Mouse (Mus musculus) gastrocnemius, postnatal 4 days (tissue): ENCODE data around the gene Dis3l2. TPM values are rescaled to one million over a fixed set of nuclear protein-coding genes. Genes with fewer than 3 reads are reported as not detected.

Experiments used
- DNase-seq, 2 experiments: peaks; one replicate each; pipeline ENCODE4 v3.0.0; 2021 to 2022; ENCODE audit warnings: low spot score in 2 of 2, mixed read lengths in 2 of 2
- long read RNA-seq, 2 experiments: library from polyadenylated mRNA; stranded (forward); transcript quantifications; one replicate each; pipeline ENCODE4 v2.0.0; 2021
- total RNA-seq, 2 experiments: library from RNA; stranded (reverse); gene quantifications; 2 replicates each; pipeline ENCODE4 v1.2.3; 2021

Gene Dis3l2
- total RNA-seq, result 10 to 100 TPM; 21.0 to 22.4 TPM
- long read RNA-seq, experiment 1, transcript Dis3l2-201 (21 exons, 3,085 nt), result major isoform, 5 of 18 reads
- long read RNA-seq, experiment 1, partial matches to known transcripts, result 7 of 18 reads
- long read RNA-seq, experiment 1, other reads (novel, unspliced or antisense), result 2 of 18 reads
- long read RNA-seq, experiment 2, transcript Dis3l2-202 (22 exons, 3,154 nt), result major isoform, 5 of 15 reads
- long read RNA-seq, experiment 2, transcript Dis3l2-201 (21 exons, 3,085 nt), result major isoform, 5 of 15 reads
- long read RNA-seq, experiment 2, partial matches to known transcripts, result 2 of 15 reads
- long read RNA-seq, experiment 2, other reads (novel, unspliced or antisense), result 3 of 15 reads

GRCm38 (mm10) chr1:86703300-86703964 lies at the start of gene Dis3l2:
Dis3l2 (plus strand) TSS chr1:86703808.
- peak; percentile 79 to 87 for DNase-seq

GRCm38 (mm10) chr1:86657071-86657470 lies 46.5 kb upstream of the Dis3l2 start:
- DNase-seq, result no peak

- DNase-seq, result no peak
Observed at GRCm38 (mm10) chr1:86665091-86665490, 38.5 kb upstream of the Dis3l2 start.

GRCm38 (mm10) chr1:86669552-86670273 lies 33.9 kb upstream of the Dis3l2 start:
- peak; percentile 58 to 82 for DNase-seq

- peak; percentile 59 to 75 for DNase-seq
Observed at GRCm38 (mm10) chr1:86670279-86671038, 33.1 kb upstream of the Dis3l2 start, which contains the start of gene Nppc. Nppc (minus strand) TSS chr1:86670571.

- DNase-seq, result peak in 1 of 2 experiments; percentile 70
Observed at GRCm38 (mm10) chr1:86674385-86674784, 29.2 kb upstream of the Dis3l2 start.

- peak; percentile 55 to 79 for DNase-seq
Observed at GRCm38 (mm10) chr1:86675126-86675525, 28.5 kb upstream of the Dis3l2 start.

GRCm38 (mm10) chr1:86677624-86678023 lies 26.0 kb upstream of the Dis3l2 start:
- peak in 1 of 2 experiments; percentile 45 for DNase-seq

GRCm38 (mm10) chr1:86678667-86679066 lies 24.9 kb upstream of the Dis3l2 start:
- DNase-seq, result no peak

- no peak for DNase-seq
Observed at GRCm38 (mm10) chr1:86687236-86687635, 16.4 kb upstream of the Dis3l2 start.

GRCm38 (mm10) chr1:86691027-86691426 lies 12.6 kb upstream of the Dis3l2 start:
- no peak for DNase-seq

- no peak for DNase-seq
Observed at GRCm38 (mm10) chr1:86696948-86697347, 6.7 kb upstream of the Dis3l2 start.

GRCm38 (mm10) chr1:86698721-86699120 lies 4.9 kb upstream of the Dis3l2 start:
- no peak for DNase-seq

- no peak for DNase-seq
Observed at GRCm38 (mm10) chr1:86699346-86700136, 4.1 kb upstream of the Dis3l2 start.

GRCm38 (mm10) chr1:86700367-86700766 lies 3.2 kb upstream of the Dis3l2 start:
- no peak for DNase-seq

- DNase-seq, result no peak
Observed at GRCm38 (mm10) chr1:86703965-86704326, 338 bp downstream of the Dis3l2 start.

GRCm38 (mm10) chr1:86705461-86705860 lies 1.9 kb downstream of the Dis3l2 start:
- DNase-seq, result no peak

- no peak for DNase-seq
Observed at GRCm38 (mm10) chr1:86709546-86709945, 5.9 kb downstream of the Dis3l2 start.

GRCm38 (mm10) chr1:86712045-86712444 lies 8.4 kb downstream of the Dis3l2 start:
- DNase-seq, result no peak

- no peak for DNase-seq
Observed at GRCm38 (mm10) chr1:86713054-86713453, 9.4 kb downstream of the Dis3l2 start.
